Mouse (Mus musculus) liver, postnatal 0 days (tissue): ENCODE results near the gene Cope. TPM values are rescaled to one million over a fixed set of nuclear protein-coding genes. Genes with fewer than 3 reads are reported as not detected.

Experiments used
- ATAC-seq: fragments of 200-750 bp; cut with Nextera tagmentation; 2 replicates; pipeline ENCODE4 v1.8.0; 2017; ENCODE audit warnings: mild to moderate bottlenecking, moderate library complexity
- DNase-seq: peaks from one replicate; pipeline ENCODE4 v3.0.0-alpha.2; 2016
- H3K27ac ChIP-seq: fragments of 300-500 bp; sonication (generic); 2 replicates; pipeline ENCODE4 v1.5.1; 2014; ENCODE audit warnings: antibody characterized with exemption, moderate library complexity, mild to moderate bottlenecking, low read depth
- H3K27me3 ChIP-seq: fragments of 300-500 bp; sonication (generic); 2 replicates; pipeline ENCODE4 v1.6.1; 2014; ENCODE audit warnings: low read length, control low read depth, mixed read lengths; ENCODE audit not compliant: insufficient read depth
- H3K36me3 ChIP-seq: fragments of 300-500 bp; sonication (generic); replicated peaks from 2 replicates; pipeline ENCODE4 v1.6.1; 2014; ENCODE audit warnings: mild to moderate bottlenecking, control low read depth, low read length, moderate library complexity, mixed read lengths; ENCODE audit not compliant: insufficient read depth
- H3K4me1 ChIP-seq: fragments of 300-500 bp; sonication (generic); 2 replicates; pipeline ENCODE4 v1.6.1; 2014; ENCODE audit warnings: antibody characterized with exemption, mild to moderate bottlenecking, control low read depth; ENCODE audit not compliant: insufficient read depth
- H3K4me2 ChIP-seq: fragments of 300-500 bp; sonication (generic); 2 replicates; pipeline ENCODE4 v1.6.1; 2014; ENCODE audit warnings: low read depth, mild to moderate bottlenecking, low read length, moderate library complexity, mixed read lengths
- H3K4me3 ChIP-seq: fragments of 300-500 bp; sonication (generic); 2 replicates; pipeline ENCODE4 v1.5.1; 2014; ENCODE audit warnings: low read depth, low read length
- H3K9ac ChIP-seq: fragments of 300-500 bp; sonication (generic); replicated peaks from 2 replicates; pipeline ENCODE4 v1.6.1; 2014; ENCODE audit warnings: mild to moderate bottlenecking, moderate library complexity
- H3K9me3 ChIP-seq: fragments of 300-500 bp; sonication (generic); 2 replicates; pipeline ENCODE4 v1.6.1; 2016; ENCODE audit warnings: mild to moderate bottlenecking, control low read depth, low read length, mixed read lengths
- CTCF ChIP-seq: sonication (generic); IDR thresholded peaks from 2 replicates; pipeline ENCODE4 v1.5.1; 2016; ENCODE audit warnings: antibody characterized with exemption, low read depth
- EP300 ChIP-seq: IDR thresholded peaks from 2 replicates; pipeline ENCODE4 v1.6.1; 2016; ENCODE audit warnings: antibody characterized with exemption, low read depth, mild to moderate bottlenecking
- whole genome bisulfite sequencing: fragments of 180-500 bp; shearing (Covaris S2); extraction: QIAGEN DNeasy Blood & Tissue Kit; methylation state at CpG from one replicate; pipeline ENCODE4 v1.1.7; 2014; ENCODE audit not compliant: insufficient replicate concordance; 5-methylcytosine and 5-hydroxymethylcytosine counted together
- polyA plus RNA-seq: library from polyadenylated mRNA; unstranded; fragments of >200 nt; fragmentation: Nextera tagmentation; extraction: Ambion mirVana; gene quantifications from 2 replicates; pipeline ENCODE4 v1.2.1, GENCODE M21; 2015

The Cope gene
- polyA plus RNA-seq, 1 experiment from 2014 or later, result 171 TPM

- ATAC-seq (no peak), DNase-seq (no peak)
- no peak overlapping the region for H3K9ac ChIP-seq
- H3K9me3 ChIP-seq, result no peaks in the 10 kb centered on the region
- no peak overlapping the region for H3K4me3 ChIP-seq
- H3K27me3 ChIP-seq, result no peaks in the 10 kb centered on the region
- H3K27ac ChIP-seq, result no peak overlapping the region
- 51% methylated on average over 5 of the region's 5 CpGs for WGBS
- H3K4me2 ChIP-seq, result no peak overlapping the region
- peaks cover 13% of the 10 kb centered on the region for H3K36me3 ChIP-seq
- H3K4me1 ChIP-seq, result peaks cover 24% of the 10 kb centered on the region
- TF ChIP-seq EP300, result no peak
- TF ChIP-seq CTCF, result no peak
Observed at GRCm38 (mm10) chr8:70268311-70268710, 34.0 kb upstream of the Cope start.

DNA sequence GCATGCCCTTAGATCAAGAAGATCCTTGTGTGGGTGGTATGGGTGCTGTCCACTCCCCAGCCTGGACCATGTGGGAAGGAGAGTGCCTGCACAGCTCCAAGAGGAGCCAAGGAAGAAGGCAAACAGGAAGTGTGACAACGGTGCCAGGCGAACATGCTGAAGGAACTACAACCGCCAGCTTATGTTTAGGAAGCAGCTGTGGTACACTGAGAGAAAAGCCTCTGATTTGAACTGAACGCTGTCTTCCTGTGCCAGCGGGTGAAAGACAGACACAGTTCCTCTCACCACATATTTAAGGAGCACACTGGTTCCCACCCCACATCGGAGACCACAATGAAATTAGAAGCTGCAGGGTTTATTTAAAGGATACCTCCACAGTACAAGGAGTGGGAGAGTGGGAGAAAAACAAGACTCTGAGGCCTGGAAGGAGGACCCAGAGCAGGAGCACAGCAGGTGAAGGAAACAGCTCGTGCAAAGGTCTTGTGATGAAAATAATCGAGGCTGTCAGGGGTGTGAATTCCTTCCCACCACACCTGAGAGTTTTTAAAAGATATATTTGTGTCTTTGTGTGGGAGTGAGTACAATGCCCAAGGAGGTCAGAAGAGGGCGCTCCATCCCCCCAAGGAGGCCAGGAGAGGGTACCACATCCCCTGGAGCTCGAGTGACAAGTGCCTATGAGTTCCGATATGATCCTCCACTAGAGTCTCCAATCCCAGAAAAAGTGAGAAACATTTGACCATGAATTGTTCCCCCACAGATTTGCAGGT is 33.3 kb upstream of the Cope start:
- ATAC-seq (no peak), DNase-seq (peak; percentile 43)
- H3K36me3 ChIP-seq, result peaks cover 6% of the 10 kb centered on the region
- H3K4me2 ChIP-seq, result no peak overlapping the region
- H3K4me3 ChIP-seq, result no peak overlapping the region
- no peak overlapping the region for H3K27ac ChIP-seq
- H3K9me3 ChIP-seq, result no peaks in the 10 kb centered on the region
- no peak overlapping the region for H3K9ac ChIP-seq
- WGBS, result 25% methylated on average over 11 of the region's 11 CpGs
- TF ChIP-seq CTCF (peak; percentile 63), EP300 (no peak)
- no peaks in the 10 kb centered on the region for H3K27me3 ChIP-seq
- peaks cover 24% of the 10 kb centered on the region for H3K4me1 ChIP-seq

DNA sequence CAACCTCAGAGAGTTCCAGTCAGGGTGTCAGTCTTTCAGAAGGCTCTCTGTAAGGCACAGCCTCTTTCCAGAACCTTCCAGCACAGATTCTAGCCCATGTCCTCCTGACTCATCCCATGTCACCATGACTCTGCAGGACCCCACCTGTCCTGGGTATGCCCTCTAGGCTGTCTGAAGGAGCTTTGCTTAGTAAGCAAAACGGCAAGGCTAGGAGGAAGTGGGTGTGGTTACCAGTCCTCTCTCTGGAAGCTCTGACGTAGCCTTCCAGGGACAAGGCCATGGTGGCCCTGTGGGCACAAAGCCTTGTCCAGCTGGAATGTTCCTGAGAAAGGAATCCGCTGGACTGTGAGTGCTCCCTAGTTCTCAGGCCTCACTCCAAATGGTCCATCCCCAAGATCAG is 29.4 kb upstream of the Cope start:
- DNase-seq (peak; percentile 48), ATAC-seq (peak; percentile 81)
- 38% methylated on average over 3 of the region's 3 CpGs for WGBS
- peaks cover 18% of the 10 kb centered on the region for H3K4me1 ChIP-seq
- peak overlapping the region; percentile 52 for H3K27ac ChIP-seq
- TF ChIP-seq CTCF (no peak), EP300 (peak; percentile 50; the same call in 1 of the 2 replicates)
- no peak overlapping the region for H3K9ac ChIP-seq
- H3K27me3 ChIP-seq, result no peaks in the 10 kb centered on the region
- no peak overlapping the region for H3K4me3 ChIP-seq
- H3K9me3 ChIP-seq, result no peaks in the 10 kb centered on the region
- no peaks in the 10 kb centered on the region for H3K36me3 ChIP-seq
- no peak overlapping the region for H3K4me2 ChIP-seq

- no peaks in the 10 kb centered on the region for H3K9me3 ChIP-seq
- no peak overlapping the region for H3K9ac ChIP-seq
- no peak overlapping the region for H3K4me3 ChIP-seq
- ATAC-seq (no peak), DNase-seq (no peak)
- no peak overlapping the region for H3K4me2 ChIP-seq
- peaks cover 15% of the 10 kb centered on the region for H3K4me1 ChIP-seq
- TF ChIP-seq EP300, result no peak
- no peak for TF ChIP-seq CTCF
- H3K27me3 ChIP-seq, result no peaks in the 10 kb centered on the region
- no peak overlapping the region for H3K27ac ChIP-seq
- H3K36me3 ChIP-seq, result no peaks in the 10 kb centered on the region
Observed at GRCm38 (mm10) chr8:70274350-70274749, 28.0 kb upstream of the Cope start.

GRCm38 (mm10) chr8:70276476-70276875 is 25.8 kb upstream of the Cope start:
- no peak overlapping the region for H3K4me2 ChIP-seq
- no peaks in the 10 kb centered on the region for H3K27me3 ChIP-seq
- peak overlapping the region; percentile 39; the same call in 1 of the 2 replicates for H3K27ac ChIP-seq
- ATAC-seq, result peak; percentile 52
- no peaks in the 10 kb centered on the region for H3K9me3 ChIP-seq
- no peaks in the 10 kb centered on the region for H3K36me3 ChIP-seq
- peaks cover 17% of the 10 kb centered on the region for H3K4me1 ChIP-seq
- 52% methylated on average over 3 of the region's 3 CpGs for WGBS
- TF ChIP-seq CTCF (no peak), EP300 (peak; percentile 59)
- H3K4me3 ChIP-seq, result no peak overlapping the region
- no peak overlapping the region for H3K9ac ChIP-seq
- no peak for DNase-seq

GRCm38 (mm10) chr8:70278175-70278574 is 24.1 kb upstream of the Cope start:
- Histone ChIP-seq H3K4me1 (peaks cover 9% of the 10 kb centered on the region), H3K36me3 (no peaks in the 10 kb centered on the region), H3K9me3 (no peaks in the 10 kb centered on the region), H3K4me3 (no peak overlapping the region), H3K9ac (no peak overlapping the region), H3K27ac (no peak overlapping the region), H3K4me2 (0 out of 2 replicates have a peak overlapping the region, but pooled peaks have one; percentile 32), H3K27me3 (0 out of 2 replicates have a peak, but pooled peaks cover 5% of the 10 kb centered on the region)
- TF ChIP-seq EP300 (no peak), CTCF (no peak)
- ATAC-seq (no peak), DNase-seq (no peak)
- 39% methylated on average over 15 of the region's 15 CpGs for WGBS
